Mouse (Mus musculus): ENCODE data around the gene Ranbp6. TPM values are rescaled to one million over a fixed set of nuclear protein-coding genes. Genes with fewer than 3 reads are reported as not detected.

Ranbp6 gene
- polyA plus RNA-seq, 1 experiment from 2014 or later, result 16.2 TPM

DNA sequence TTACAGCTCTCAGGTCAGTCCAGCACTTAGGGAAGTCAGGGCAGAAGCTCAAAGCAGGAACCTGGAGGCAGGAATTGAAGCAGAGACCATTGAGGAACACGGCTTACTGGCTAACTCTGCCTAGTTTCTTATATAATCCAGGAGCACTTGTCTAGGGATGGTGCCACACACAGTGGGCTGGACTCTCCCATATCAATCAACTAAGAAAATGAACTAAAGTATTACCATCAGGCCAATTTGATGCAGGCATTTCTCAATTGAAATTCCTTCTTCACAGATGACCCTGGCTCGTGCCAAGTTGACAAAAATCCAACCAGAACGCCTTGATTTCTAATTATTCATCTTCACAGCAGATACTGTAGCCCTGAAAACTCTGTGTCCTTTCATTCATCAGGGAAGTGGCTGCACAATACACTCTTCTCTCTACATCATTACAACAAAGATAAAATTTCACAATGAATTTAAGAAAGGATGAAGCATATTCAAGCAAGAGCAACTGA is 25.9 kb upstream of the Ranbp6 start:
- no peak for ATAC-seq (ENCODE audit: insufficient number of reproducible peaks, low FRiP score, low TSS enrichment, low read depth)
- 67% methylated on average over 3 of the region's 3 CpGs for WGBS
- Histone ChIP-seq H3K27me3 (no peaks in the 10 kb centered on the region), H3K9me3 (replicated peaks) (no peaks in the 10 kb centered on the region), H3K27ac (replicated peaks) (no peak overlapping the region), H3K4me1 (peaks cover 21% of the 10 kb centered on the region), H3K9ac (no peak overlapping the region), H3K36me3 (no peaks in the 10 kb centered on the region), H3K4me3 (replicated peaks) (no peak overlapping the region), H3K4me2 (replicated peaks) (no peak overlapping the region)

DNA sequence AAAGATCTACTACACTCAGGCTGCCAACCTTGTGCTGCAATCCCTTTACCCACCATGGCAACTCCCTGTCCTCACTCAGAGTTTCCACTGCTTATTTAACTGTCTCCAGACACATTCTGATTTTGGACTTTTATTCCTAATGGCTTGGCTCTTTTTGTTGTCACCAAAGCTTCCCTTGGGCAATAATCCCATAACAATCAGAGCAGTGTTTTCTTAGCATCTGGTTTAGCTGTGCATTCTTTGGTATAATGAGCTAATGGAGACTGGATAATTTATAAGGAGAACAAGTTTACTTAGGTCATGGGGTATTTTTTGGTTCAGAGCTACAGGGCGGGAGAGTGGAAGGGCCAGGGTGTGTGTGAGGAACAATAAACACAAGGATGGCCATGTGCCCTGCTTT is 25.4 kb upstream of the Ranbp6 start:
- no peak overlapping the region for H3K4me3 ChIP-seq (replicated peaks)
- no peak overlapping the region for H3K9ac ChIP-seq
- no peak overlapping the region for H3K4me2 ChIP-seq (replicated peaks)
- H3K4me1 ChIP-seq, result peaks cover 16% of the 10 kb centered on the region; the same call in 1 of the 2 replicates
- 57% methylated on average over 1 of the region's 1 CpGs for WGBS
- no peaks in the 10 kb centered on the region for H3K9me3 ChIP-seq (replicated peaks)
- no peak overlapping the region for H3K27ac ChIP-seq (replicated peaks)
- no peaks in the 10 kb centered on the region for H3K36me3 ChIP-seq
- no peak for ATAC-seq (ENCODE audit: insufficient number of reproducible peaks, low FRiP score, low TSS enrichment, low read depth)
- H3K27me3 ChIP-seq, result no peaks in the 10 kb centered on the region

DNA sequence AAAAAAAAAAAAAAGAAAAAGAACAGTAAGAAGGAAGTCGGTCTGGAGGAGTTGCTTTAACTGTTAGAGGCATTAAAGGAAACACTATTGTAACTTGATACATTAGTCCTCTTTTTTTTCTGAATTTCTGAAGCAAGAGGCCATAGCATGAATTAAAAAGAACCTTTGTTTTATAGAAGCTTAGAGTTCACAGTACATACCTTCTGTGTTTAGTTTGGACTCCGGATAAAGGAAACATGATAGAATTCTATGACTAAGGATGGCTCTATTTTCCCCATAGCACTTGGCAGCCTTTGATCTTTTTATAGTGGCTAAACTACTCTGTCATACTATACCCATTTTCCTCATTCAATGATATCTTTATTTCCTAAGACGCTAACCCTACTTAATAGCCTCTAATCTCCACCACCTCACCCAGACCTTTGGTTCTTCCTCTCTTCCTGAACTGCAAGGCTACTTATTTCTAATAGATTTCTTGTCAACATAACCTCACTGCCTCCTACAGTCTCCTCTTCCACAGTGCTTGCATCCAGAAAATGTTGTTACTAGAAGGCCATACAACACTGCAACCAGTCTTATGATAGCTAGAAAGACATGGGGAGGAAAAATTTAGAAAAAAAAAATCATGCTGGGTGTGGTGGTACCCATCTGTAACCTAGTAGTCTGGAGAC is 22.7 kb upstream of the Ranbp6 start:
- H3K4me2 ChIP-seq (replicated peaks), result no peak overlapping the region
- H3K4me3 ChIP-seq (replicated peaks), result no peak overlapping the region
- ATAC-seq (ENCODE audit: insufficient number of reproducible peaks, low FRiP score, low TSS enrichment, low read depth), result peak; percentile 43; the same call in 1 of the 2 replicates
- no peaks in the 10 kb centered on the region for H3K27me3 ChIP-seq
- no peak overlapping the region for H3K9ac ChIP-seq
- peaks cover 11% of the 10 kb centered on the region; the same call in 1 of the 2 replicates for H3K4me1 ChIP-seq
- WGBS, result 29% methylated on average over 3 of the region's 3 CpGs
- H3K27ac ChIP-seq (replicated peaks), result peak overlapping the region; percentile 61
- no peaks in the 10 kb centered on the region for H3K36me3 ChIP-seq
- no peaks in the 10 kb centered on the region for H3K9me3 ChIP-seq (replicated peaks)

DNA sequence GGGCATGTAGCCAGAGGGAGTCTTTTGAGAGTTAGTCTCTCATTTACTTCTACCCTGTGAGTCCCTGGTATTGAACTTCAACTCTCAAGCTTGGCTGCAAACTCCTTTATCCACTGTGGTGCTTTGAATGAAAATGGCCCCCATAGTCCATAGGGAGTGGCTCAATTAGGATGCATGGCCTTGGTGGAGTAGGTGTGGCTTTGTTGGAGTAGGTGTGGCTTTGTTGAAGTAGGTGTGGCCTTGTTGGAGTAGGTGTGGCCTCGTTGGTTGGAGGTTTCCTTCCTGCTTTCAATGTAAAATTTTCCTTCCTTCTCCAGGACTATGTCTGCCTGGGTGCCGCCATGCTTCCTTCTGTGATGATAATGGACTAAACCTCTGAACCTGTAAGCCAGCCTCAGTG is 18.1 kb upstream of the Ranbp6 start:
- Histone ChIP-seq H3K9me3 (replicated peaks) (no peaks in the 10 kb centered on the region), H3K27me3 (no peaks in the 10 kb centered on the region), H3K4me2 (replicated peaks) (no peak overlapping the region), H3K4me3 (replicated peaks) (no peak overlapping the region), H3K36me3 (no peaks in the 10 kb centered on the region), H3K4me1 (0 out of 2 replicates have a peak, but pooled peaks cover 3% of the 10 kb centered on the region), H3K27ac (replicated peaks) (no peak overlapping the region), H3K9ac (no peak overlapping the region)
- WGBS, result 63% methylated on average over 2 of the region's 2 CpGs
- no peak for ATAC-seq (ENCODE audit: insufficient number of reproducible peaks, low FRiP score, low TSS enrichment, low read depth)

DNA sequence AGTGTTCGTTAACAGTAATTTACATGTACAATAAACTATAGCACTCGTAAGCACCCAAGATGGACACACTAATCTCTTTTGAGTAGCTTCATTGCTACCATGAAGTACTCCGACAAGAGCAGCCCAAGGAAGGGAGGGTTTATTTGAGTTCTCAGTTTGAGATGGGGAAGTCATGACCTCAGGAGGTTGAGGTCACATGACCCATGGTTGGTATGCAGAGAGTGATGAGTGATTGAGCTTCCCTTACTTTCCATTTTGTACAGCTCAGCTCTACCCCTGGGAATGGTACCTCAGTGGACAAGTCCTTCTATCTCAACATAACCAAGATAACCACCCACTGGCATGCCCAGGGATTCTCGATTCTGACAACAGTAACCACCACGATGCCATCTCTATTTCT is 15.8 kb upstream of the Ranbp6 start:
- H3K4me1 ChIP-seq, result no peaks in the 10 kb centered on the region
- no peak for ATAC-seq (ENCODE audit: insufficient number of reproducible peaks, low FRiP score, low TSS enrichment, low read depth)
- WGBS, result 76% methylated on average over 5 of the region's 5 CpGs
- no peak overlapping the region for H3K9ac ChIP-seq
- no peak overlapping the region for H3K4me3 ChIP-seq (replicated peaks)
- H3K36me3 ChIP-seq, result no peaks in the 10 kb centered on the region
- no peaks in the 10 kb centered on the region for H3K9me3 ChIP-seq (replicated peaks)
- H3K27me3 ChIP-seq, result no peaks in the 10 kb centered on the region
- no peak overlapping the region for H3K27ac ChIP-seq (replicated peaks)
- no peak overlapping the region for H3K4me2 ChIP-seq (replicated peaks)

DNA sequence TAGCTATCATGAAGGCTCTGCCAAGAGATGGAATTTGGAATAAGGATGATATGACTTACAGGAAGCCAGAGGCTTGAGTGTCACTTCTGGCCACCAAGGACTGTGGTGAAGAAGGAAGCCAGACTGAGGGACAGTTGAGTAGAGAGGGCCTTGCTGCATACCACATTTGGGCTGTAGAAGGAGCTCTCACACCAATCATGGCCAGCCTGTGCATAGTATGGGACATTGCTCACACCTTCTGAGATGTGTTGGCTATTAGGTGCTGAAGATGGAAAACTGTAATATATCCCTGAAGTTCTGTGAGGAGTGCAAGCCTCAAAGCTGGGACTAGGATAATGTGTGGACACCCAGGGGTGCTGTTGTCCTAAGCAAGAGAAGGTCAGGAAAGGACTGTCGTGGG is 13.9 kb upstream of the Ranbp6 start:
- no peak for ATAC-seq (ENCODE audit: insufficient number of reproducible peaks, low FRiP score, low TSS enrichment, low read depth)
- Histone ChIP-seq H3K27me3 (no peaks in the 10 kb centered on the region), H3K4me2 (replicated peaks) (no peak overlapping the region), H3K36me3 (no peaks in the 10 kb centered on the region), H3K9me3 (replicated peaks) (no peaks in the 10 kb centered on the region), H3K27ac (replicated peaks) (no peak overlapping the region), H3K4me3 (replicated peaks) (no peak overlapping the region), H3K9ac (no peak overlapping the region), H3K4me1 (no peaks in the 10 kb centered on the region)
- 79% methylated on average over 1 of the region's 1 CpGs for WGBS

DNA sequence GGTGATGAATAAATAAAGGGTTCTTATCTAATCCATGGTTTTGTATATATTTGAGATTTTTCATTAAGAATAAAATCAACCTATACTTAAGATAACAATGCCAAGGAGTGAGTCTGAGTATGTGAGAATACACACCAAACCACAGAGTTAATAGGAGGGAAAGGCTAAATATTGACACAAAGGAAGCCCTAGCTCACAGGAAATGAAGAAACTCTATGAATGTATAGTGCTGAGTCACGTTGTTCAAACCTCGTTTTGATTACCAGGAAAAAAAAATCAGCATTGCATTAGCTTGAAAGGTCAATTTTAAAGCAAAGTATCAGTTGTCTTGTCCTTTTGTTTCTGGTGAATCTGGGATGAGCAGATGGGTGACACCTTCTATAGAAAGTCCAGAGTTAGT is 12.2 kb upstream of the Ranbp6 start:
- H3K4me1 ChIP-seq, result no peaks in the 10 kb centered on the region
- no peak for ATAC-seq (ENCODE audit: insufficient number of reproducible peaks, low FRiP score, low TSS enrichment, low read depth)
- no peaks in the 10 kb centered on the region for H3K9me3 ChIP-seq (replicated peaks)
- H3K4me3 ChIP-seq (replicated peaks), result no peak overlapping the region
- WGBS, result 52% methylated on average over 2 of the region's 2 CpGs
- H3K27ac ChIP-seq (replicated peaks), result no peak overlapping the region
- no peaks in the 10 kb centered on the region for H3K27me3 ChIP-seq
- H3K36me3 ChIP-seq, result no peaks in the 10 kb centered on the region
- no peak overlapping the region for H3K4me2 ChIP-seq (replicated peaks)
- no peak overlapping the region for H3K9ac ChIP-seq

DNA sequence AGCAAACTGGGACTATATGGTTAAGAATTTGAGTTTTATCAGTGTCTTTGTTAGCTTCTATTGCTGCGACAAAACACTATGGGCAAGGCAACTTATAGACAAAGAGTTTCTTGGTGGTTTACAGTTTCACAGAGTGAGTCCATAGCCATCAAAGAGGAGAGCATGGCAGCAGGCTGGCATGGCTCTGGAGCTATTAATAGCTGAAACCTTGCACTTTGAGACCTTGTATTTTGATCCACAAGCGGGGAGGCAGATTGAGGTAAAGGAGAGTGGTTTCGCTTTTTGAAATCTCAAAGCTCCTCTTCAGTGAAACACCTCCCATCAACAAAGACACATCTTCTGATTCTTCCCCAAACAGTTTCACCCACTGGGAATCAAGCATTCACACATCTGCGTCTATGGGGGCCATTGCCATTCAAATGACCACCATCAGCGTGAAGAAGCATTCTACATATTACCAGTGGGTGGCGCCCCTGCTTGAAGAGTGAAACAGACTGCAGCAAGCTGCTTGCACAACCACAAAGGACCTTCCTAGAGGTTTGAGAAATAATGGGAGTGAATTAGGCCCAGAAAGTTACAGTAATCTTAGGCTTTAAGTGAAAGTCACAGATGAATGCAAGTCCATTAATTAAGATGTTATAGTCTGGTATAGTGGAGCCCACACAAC is 11.4 kb upstream of the Ranbp6 start:
- H3K4me1 ChIP-seq, result no peaks in the 10 kb centered on the region
- 47% methylated on average over 6 of the region's 6 CpGs for WGBS
- H3K4me3 ChIP-seq (replicated peaks), result no peak overlapping the region
- no peak overlapping the region for H3K4me2 ChIP-seq (replicated peaks)
- no peaks in the 10 kb centered on the region for H3K36me3 ChIP-seq
- no peaks in the 10 kb centered on the region for H3K27me3 ChIP-seq
- H3K9me3 ChIP-seq (replicated peaks), result no peaks in the 10 kb centered on the region
- no peak overlapping the region for H3K9ac ChIP-seq
- no peak for ATAC-seq (ENCODE audit: insufficient number of reproducible peaks, low FRiP score, low TSS enrichment, low read depth)
- no peak overlapping the region for H3K27ac ChIP-seq (replicated peaks)

DNA sequence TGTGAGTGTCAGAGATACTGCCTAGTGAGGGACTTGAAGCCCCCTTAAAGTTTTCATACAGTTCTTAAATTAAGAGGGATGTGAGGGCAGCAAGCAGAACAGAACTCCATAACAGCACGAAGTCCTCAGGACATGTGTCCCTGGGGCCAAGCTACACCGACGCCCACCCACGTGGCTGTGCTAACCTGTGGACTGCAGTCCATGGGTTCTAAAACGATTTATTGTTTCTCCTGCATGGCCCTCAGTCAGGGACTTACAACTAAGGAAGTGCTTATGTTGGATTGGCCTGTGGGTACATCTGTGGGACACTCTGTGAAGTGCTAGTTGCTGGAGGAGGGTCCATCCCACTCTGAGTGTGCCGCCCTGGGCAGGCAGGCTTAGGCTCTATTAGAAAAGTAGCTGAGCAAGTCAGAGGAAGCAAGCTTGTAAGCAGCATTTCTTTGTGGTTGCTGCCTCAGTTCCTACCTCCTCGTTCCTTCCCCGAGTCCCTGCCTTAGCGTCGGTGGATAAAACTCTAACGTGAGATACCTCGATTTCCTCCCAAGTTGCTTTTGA is 10.8 kb upstream of the Ranbp6 start:
- Histone ChIP-seq H3K9ac (no peak overlapping the region), H3K9me3 (replicated peaks) (no peaks in the 10 kb centered on the region), H3K4me3 (replicated peaks) (no peak overlapping the region), H3K36me3 (no peaks in the 10 kb centered on the region), H3K27ac (replicated peaks) (no peak overlapping the region), H3K4me2 (replicated peaks) (no peak overlapping the region), H3K27me3 (no peaks in the 10 kb centered on the region), H3K4me1 (no peaks in the 10 kb centered on the region)
- ATAC-seq (ENCODE audit: insufficient number of reproducible peaks, low FRiP score, low TSS enrichment, low read depth), result no peak
- WGBS, result 64% methylated on average over 12 of the region's 12 CpGs

DNA sequence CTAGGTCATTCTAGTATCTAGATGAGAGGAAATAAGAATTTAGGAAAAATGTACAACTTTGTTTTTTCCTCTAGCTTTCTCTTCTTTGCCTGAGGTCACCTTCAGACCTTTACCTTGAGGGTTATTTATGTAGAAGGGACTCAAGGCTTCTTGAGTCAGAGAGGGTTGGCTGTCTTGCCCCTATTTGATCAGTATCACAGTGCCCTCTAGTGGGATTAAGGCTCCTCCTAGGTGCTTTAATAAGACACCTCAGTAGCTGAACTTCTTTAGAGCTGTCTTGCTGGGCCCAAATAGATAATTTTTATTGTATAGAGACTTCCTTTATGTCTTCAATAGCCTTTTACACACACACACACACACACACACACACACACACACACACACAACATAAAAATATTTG is 8.2 kb upstream of the Ranbp6 start:
- no peak for ATAC-seq (ENCODE audit: insufficient number of reproducible peaks, low FRiP score, low TSS enrichment, low read depth)
- H3K27ac ChIP-seq (replicated peaks), result no peak overlapping the region
- H3K27me3 ChIP-seq, result no peaks in the 10 kb centered on the region
- H3K4me2 ChIP-seq (replicated peaks), result no peak overlapping the region
- no peak overlapping the region for H3K9ac ChIP-seq
- H3K4me3 ChIP-seq (replicated peaks), result no peak overlapping the region
- no peaks in the 10 kb centered on the region for H3K4me1 ChIP-seq
- H3K36me3 ChIP-seq, result no peaks in the 10 kb centered on the region
- no peaks in the 10 kb centered on the region for H3K9me3 ChIP-seq (replicated peaks)

DNA sequence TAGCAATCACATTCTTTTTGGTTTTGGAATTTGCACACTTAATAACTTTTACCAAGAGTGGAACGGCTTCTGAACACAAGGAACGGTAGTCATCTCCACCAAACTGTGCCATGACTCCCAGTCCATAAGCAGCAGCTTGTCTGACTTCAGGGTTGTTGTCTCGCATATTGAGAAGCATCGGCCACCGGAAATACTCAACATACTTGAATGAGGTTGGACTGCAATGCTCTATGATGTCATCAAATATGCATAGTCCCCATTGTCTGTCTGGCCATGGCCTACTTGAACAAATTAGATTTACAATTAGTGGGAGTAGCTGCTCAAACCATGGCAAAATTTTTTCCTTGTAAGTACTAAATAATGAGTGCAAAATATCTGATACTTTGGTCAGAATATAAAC is 2.8 kb downstream of the Ranbp6 start:
- Histone ChIP-seq H3K4me1 (peaks cover 12% of the 10 kb centered on the region), H3K27me3 (no peaks in the 10 kb centered on the region), H3K27ac (replicated peaks) (no peak overlapping the region), H3K4me3 (replicated peaks) (no peak overlapping the region), H3K9ac (no peak overlapping the region), H3K4me2 (replicated peaks) (no peak overlapping the region), H3K36me3 (peaks cover 21% of the 10 kb centered on the region), H3K9me3 (replicated peaks) (no peaks in the 10 kb centered on the region)
- 92% methylated on average over 5 of the region's 5 CpGs for WGBS
- ATAC-seq (ENCODE audit: insufficient number of reproducible peaks, low FRiP score, low TSS enrichment, low read depth), result no peak
